Mouse (Mus musculus): ENCODE measurements around the gene Nprl2. TPM values are rescaled to one million over a fixed set of nuclear protein-coding genes. Genes with fewer than 3 reads are reported as not detected.
A peak's percentile ranks its signal among the peaks of the same experiment; 100 is the strongest.

Nprl2 gene
- polyA plus RNA-seq, 3 experiments from 2014 or later: 48.4 to 55.1 (median 54.4) TPM

DNA sequence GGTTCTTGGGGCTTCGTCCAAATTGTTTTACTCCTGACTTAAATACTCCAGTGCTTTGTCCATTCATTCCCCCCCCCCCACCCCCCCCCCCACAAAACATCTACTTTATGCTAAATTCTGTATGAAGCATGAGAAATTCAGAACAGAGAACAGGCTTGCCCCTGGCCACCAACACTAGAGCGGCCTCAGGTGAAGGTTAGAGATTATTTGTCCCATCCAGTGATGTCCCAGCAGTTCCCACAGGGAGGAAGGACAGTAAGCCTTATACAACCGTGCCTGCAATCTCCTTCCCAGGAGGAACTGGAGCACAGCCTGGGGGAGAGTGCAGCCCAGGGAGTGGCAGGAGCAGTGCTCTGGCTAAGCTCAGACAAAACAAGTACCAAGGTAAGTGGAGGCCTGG lies 36.6 kb downstream of the Nprl2 start, which contains the start of gene Naa80:
Gene Naa80 (plus strand): TSS at position 301 of the 400 bp plus-strand sequence.
- no peak for ATAC-seq

DNA sequence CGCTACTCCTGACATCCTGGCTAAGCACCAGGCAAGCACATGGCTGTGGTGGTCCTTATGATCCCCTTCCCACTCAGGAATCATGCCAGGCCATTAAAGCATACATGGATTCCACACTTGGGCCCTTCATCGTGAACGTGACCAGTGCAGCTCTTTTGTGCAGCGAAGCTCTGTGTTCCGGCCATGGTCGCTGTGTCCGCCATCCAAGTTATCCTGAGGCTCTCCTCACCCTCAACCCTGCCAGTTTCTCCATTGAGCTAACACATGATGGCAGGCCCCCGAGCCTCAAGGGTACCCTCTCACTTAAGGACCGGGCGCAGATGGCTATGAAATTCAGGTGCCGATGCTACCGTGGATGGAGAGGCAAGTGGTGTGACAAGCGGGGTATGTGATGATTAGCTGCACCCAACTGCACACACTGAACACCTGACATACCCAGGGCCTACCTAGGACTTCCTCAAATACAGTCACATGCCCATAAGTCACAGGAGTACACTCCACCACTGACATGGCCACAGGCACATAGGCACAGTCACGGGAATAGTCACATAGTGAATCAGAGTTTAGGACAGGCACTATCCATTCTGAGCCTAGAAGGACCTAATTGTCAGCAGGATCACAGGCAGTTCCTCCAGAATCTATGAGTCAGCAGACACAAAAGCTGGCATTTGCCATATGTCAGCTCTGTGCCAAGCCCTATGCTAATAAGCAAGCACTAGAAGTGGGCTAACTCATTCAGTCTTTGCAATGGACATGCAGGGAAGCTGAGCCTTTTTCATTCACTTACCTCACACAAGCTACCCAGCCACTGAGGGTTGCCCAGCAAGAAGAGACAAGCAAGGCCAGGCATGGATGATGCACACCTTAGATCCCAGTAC lies 37.2 kb downstream of the Nprl2 start:
- ATAC-seq: no peak

DNA sequence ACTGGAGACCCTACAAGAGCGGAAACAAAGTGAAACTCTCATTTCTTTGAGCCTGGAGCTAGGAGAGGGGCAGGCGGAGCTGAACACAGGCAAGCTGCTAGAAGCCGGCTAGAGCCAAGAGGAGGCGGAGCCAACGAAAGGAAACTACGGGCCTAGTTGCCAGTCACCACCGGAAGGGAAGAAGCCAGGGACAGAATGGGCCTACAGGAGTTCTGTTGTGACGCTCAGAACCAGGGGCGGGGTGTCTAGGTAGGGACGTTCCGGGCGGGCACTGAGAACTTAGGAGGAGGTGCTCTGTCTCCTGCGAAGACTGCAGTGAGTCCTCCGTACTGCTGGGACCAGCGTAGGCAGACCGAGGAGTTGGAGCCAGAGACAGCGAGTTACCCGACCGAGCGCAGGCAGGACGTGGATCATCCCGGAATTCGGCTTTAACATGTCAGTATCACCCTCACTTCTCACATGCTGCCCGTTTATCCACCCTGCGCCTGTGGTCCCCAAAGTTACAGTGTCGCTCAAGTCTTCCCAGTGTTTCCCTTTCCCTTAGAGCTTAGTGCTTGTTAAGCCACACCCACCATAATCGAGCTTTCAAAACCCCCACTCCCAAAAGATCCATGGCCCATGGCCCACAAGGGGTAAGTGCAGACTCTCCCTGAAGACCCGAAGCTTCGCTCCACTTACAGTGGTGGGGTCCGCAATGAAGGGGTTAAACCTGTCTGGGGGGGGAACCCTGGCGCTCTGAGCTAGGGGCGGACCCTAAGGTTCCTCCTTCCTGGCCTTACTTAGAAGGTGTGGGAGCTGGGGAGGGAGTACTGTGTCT lies 38.7 kb downstream of the Nprl2 start, which contains the start of gene Hyal3:
Gene Hyal3 (plus strand): TSS at position 318 of the 817 bp plus-strand sequence.
- ATAC-seq: peak; percentile 94

DNA sequence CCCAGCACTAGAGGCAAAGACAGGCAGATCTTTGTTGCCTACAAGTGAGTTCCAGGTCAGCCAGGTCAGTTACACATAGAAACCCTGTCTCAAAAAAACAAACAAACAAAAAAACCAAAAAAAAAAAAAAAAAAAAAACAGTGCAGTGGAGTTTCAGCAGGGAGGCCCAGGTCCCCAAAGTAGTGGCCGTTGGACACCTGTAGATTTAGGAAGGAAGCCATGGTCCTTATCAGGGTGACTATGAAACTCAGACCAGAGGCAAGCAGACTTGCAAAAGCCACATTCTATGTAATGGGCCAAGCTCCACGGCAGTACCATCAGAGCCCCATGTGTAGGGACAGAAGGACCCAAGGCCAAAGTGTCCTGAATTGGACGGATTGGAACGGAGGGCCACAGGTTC lies 39.6 kb downstream of the Nprl2 start:
- no peak for ATAC-seq

DNA sequence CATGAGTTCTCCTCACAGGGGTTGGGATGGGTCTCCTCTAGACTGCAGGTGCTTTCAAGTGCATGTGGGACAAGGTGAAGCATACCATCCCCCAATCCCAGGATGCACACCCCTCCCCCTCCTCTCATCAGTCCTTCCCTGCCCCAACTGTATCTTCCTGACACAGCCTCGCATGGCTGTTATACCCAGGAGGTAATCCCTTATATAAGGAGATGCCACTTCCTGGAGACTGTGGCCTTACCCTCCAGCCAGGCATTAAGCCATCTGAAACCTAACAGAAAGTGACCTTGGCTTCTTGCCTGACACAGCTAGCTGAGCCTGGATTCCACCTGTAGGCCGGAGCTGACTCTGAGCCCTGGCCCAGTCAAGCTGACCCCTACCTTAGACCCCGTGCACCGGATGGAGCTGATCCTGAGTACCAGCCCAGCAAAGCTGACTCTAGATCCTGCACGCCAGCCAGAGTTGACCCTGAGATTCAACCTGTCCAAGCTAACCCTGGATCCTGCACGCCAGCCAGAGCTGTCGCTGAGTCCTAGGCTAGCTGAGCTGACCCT lies 40.6 kb downstream of the Nprl2 start:
- ATAC-seq: no peak

DNA sequence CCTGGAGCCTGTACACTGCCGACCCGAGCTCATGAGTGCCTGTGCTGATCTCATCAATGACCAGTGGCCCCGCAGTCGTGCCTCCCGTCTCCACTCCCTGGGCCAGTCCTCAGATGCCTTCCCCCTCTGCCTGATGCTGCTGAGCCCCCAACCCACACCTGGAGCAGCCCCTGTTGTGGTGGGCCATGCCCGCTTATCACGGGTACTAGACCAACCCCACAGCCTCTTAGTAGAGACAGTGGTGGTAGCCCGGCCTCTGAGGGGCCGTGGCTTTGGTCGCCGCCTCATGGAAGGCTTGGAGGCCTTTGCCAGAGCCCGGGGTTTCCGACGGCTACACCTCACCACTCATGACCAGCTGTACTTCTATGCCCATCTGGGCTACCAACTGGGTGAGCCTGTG lies 41.1 kb downstream of the Nprl2 start:
- ATAC-seq: no peak

DNA sequence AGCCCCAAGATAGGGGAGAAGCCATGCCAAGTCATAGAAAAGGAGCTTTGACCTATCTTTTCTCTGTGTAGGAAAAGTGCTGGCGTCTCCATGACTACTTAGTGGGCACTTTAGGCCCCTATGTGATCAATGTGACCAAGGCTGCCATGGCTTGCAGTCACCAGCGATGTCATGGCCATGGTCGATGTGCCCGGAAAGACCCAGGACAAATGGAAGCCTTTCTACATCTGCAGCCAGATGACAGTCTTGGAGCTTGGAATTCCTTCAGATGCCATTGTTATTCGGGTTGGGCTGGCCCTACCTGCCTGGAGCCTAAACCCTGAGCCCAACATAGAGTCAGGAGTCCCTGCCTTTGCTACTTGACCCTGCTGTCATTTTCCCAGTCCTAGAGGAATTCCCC lies 44.5 kb downstream of the Nprl2 start:
- no peak for ATAC-seq

DNA sequence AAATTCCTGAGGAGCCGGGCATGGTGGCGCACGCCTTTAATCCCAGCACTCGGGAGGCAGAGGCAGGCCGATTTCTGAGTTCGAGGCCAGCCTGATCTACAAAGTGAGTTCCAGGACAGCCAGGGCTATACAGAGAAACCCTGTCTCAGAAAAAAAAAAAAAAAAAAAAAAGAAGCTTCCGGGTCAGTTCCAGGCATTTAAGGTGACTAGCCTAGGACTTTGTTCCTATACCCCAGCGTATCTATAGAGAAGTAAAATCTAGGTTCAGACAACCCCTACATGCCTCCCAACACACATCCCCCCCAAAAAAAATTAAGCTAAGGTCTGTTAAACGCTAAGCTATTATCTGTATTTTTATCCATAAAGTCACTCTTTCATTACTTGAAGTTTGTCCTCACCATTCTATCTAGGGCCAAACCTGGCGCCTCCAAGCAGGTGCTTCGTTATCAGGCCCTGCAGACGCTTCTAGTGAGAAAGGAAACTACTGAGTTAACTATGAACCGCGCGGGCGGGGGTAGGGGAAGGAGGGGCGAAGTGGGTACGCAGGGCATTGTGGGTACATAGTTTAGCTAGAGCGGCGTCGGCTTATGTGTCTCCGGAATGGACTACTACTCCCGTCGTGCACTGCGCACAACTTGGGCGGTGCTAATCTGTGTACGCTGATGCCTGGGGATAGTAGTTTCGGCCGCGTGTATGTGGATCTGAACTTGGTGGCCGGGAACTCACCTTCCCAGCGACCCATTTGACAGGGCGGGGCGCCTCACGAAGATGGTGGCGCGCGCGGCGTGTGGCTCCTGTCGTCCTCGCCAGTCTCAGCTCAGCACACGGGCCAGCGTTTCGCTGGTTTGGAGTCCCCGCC lies 45.2 kb downstream of the Nprl2 start, which contains the start of gene Ifrd2:
Gene Ifrd2 (plus strand): TSS at position 669 of the 859 bp plus-strand sequence.
- ATAC-seq: peak; percentile 98

DNA sequence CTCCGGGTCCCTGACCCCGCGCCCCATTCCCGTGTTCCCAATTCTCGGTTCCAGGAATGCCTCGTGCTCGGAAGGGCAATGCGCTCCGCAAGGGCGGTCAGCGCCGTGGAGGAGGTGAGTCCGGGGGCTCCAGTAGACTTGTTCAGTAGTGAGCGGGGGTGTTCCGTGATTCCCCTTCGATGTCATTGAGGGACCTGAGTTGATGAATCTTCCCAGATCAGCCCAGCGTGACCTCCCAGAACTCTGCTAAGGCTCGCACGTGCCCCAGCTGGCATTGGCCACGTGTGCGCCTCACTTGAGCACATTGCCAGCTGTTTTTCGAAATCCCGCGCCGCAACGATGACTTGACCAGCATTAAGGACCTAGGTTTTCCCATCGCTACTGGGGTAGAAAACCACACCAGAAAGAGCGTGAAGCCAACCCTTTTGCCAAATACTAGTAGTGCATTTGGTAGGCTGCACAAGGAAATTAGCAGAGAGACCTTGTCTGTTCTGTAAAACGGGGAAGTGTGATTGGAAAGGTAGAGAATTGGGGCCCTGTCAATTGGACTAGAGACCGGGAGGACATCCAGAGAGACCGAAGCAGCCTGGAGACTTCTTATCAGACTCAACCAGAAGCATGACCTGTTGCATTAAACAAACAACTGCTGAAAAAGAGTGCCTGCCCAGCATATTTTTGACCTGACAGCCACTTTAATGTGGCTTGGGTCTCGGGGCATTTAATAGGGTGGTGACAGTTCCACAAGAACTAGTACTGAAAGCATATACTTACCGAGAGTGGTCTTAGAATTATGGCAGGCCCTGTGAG lies 46.0 kb downstream of the Nprl2 start:
- peak; percentile 4 for ATAC-seq

DNA sequence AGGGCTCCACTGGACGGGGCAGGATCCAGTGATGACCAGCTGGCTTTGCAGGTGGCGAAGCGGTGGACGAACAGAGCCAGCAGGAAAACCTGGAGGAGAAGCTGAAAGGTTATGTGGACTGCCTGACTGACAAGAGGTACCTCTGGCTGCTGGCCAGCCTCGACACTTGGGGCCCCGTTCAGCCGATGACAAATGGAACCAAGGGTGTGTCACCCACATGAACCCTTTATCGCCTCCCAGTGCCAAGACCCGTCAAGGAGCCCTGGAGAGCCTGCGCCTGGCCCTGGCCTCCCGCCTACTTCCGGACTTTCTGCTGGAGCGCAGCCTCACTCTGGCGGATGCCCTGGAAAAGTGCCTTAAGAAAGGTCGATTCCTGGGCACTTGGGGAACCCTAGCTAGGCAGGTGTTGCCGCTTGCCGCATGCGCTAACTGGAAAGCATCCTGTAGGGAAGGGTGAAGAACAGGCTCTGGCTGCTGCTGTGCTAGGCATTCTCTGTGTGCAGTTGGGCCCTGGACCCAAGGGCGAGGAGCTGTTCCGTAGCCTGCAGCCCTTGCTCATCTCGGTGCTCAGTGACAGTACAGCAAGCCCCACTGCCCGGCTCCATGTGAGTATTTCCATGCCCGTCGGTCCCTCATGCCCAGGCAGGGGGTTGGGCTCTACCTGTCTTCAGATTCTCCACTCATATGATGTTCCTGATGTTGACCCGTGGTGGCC lies 48.2 kb downstream of the Nprl2 start:
- no peak for ATAC-seq

DNA sequence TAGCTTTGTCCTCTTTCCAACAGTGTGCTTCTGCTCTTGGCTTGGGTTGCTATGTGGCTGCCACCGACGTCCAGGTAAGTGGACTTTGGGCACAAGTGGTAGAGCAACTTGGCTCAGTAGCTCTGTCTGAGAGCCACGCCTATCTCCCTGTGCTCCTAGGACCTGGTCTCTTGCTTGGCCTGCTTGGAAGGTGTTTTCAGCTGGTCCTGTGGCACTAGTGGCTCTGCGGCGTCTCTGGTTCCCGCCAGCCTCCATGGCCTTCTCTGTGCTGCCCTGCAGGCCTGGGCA lies 48.7 kb downstream of the Nprl2 start:
- ATAC-seq: no peak

DNA sequence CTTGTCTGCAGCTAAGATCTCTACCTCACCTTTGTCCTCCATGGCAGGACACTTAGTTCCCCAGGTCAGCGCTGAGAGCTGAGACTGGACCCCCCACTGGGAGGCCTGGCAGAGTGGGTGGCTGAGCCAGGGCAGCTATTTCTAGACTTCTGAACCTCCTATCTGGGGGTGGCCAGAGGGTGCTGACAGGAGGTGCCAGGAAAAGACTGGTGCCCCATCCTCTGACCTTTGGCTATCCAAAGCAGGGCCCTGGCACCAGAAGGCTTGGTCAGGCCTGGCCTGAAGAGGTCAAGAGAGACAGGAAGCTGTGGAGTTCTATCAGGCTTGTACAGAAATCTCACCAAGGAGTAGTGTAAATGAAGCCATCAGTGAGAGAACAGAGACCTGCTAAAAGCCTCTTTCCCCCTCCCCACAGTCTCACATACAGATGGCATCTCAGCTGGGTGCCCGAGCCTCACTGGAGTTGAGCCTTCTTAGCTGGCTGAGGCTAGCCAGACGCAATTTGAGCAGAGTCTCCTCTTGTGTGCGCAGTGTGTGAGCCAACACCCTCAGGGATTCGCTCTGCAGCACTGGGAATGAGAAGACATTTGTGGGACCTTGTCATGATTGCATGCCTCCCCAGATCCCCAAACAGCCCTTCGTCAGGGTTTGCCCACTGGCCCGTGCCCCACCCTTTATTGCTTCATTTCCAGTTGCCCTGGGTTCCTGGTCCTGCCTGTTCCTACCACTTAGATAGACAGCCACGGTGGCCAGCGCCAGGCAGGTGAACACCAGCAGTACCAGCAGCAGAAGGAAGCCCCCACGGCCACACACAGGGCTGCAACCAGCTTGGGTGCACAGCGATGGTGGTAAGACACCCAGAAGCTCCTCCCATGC lies 51.3 kb downstream of the Nprl2 start:
- ATAC-seq: no peak

DNA sequence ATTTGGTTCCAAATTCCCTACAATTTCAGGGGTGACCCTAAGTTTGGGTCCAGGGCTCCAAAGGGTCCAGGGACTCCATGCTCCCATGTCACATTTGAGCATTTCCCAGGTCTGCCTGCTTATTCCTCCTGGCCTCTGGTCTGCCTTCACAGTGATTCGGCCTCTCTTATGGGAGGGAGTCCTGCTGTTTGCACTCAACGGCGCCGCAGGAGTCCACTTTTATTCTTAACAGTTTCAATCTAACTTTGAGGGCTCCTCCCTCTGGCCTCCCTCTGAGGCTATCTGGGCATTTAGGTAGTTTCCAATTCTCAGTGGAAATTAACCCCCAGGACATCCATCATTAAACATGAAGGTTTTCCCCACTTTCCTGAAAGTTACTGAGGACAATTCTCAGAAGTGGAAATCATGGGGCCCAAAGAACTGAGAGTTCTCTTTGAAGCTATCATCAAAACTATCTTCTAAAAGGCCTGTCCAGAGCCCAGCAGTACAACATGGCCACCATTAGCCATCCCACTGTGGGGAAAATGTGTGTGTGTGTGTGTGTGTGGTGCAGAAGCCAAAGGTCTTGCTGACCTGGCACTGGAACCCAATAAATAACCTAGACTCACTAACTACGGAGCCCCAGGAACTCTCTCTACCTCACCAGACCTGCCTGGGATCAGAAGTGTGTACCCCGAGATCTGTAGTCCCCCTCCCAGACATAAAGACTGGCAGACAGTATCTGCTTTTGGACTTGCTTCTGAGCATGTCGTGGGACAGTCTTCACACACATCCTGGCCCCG lies 52.4 kb downstream of the Nprl2 start:
- no peak for ATAC-seq

Other genes with a start within 250 kb of the Nprl2 start
- gene Cish, start 246.2 kb upstream of the Nprl2 start, polyA plus RNA-seq (2017; shearing (Covaris generic)): 100 to 1,000 TPM in 2 of 3 experiments, 10 to 100 TPM in 1; 85.4 to 124 (median 100) TPM
- gene Hemk1, start 203.9 kb upstream of the Nprl2 start, polyA plus RNA-seq (2017; shearing (Covaris generic)): 10 to 100 TPM; 22.0 to 35.2 (median 29.8) TPM
- gene 6430571L13Rik, start 201.6 kb upstream of the Nprl2 start, polyA plus RNA-seq (2017; shearing (Covaris generic)): 1 to 10 TPM in 2 of 3 experiments, under 1 TPM in 1; 0.99 to 3.2 (median 1.3) TPM
- gene Cacna2d2, start 142.6 kb upstream of the Nprl2 start, polyA plus RNA-seq (2017; shearing (Covaris generic)): under 1 TPM in 2 of 3 experiments, not detected in 1; 0.19 to 0.44 TPM
- gene Tmem115, start 8.3 kb upstream of the Nprl2 start, polyA plus RNA-seq (2017; shearing (Covaris generic)): 10 to 100 TPM; 17.5 to 28.0 (median 19.6) TPM
- gene Cyb561d2, start within 50 bp of the Nprl2 start, polyA plus RNA-seq (2017; shearing (Covaris generic)): 10 to 100 TPM; 66.5 to 78.0 (median 67.2) TPM
- gene Zmynd10, start 5.1 kb downstream of the Nprl2 start, polyA plus RNA-seq (2017; shearing (Covaris generic)): 1 to 10 TPM; 1.8 to 2.9 (median 2.1) TPM
- 10 to 100 TPM; 77.8 to 84.6 (median 82.3) TPM for gene Rassf1, start 9.3 kb downstream of the Nprl2 start, polyA plus RNA-seq (2017; shearing (Covaris generic))
- gene Tusc2, start 21.0 kb downstream of the Nprl2 start, polyA plus RNA-seq (2017; shearing (Covaris generic)): 1 to 10 TPM; 5.3 to 8.5 (median 7.7) TPM
- gene Hyal2, start 25.7 kb downstream of the Nprl2 start, polyA plus RNA-seq (2017; shearing (Covaris generic)): 10 to 100 TPM in 2 of 3 experiments, 1 to 10 TPM in 1; 8.2 to 13.9 (median 10.3) TPM
- 1 to 10 TPM; 2.9 to 7.0 (median 5.8) TPM for gene Hyal1, start 34.7 kb downstream of the Nprl2 start, polyA plus RNA-seq (2017; shearing (Covaris generic))
- 10 to 100 TPM; 13.8 to 23.8 (median 19.2) TPM for gene Naa80, start 36.7 kb downstream of the Nprl2 start, polyA plus RNA-seq (2017; shearing (Covaris generic))
- 1 to 10 TPM in 1 of 3 experiments, under 1 TPM in 2; 0.59 to 1.7 (median 0.94) TPM for gene Hyal3, start 38.6 kb downstream of the Nprl2 start, polyA plus RNA-seq (2017; shearing (Covaris generic))
- 10 to 100 TPM; 13.7 to 32.0 (median 31.7) TPM for gene Ifrd2, start 45.4 kb downstream of the Nprl2 start, polyA plus RNA-seq (2017; shearing (Covaris generic))
- gene Sema3b, start 67.0 kb downstream of the Nprl2 start, polyA plus RNA-seq (2017; shearing (Covaris generic)): not detected
- gene Gnai2, start 93.1 kb downstream of the Nprl2 start, polyA plus RNA-seq (2017; shearing (Covaris generic)): 100 to 1,000 TPM; 136 to 264 (median 154) TPM
- not detected for gene Slc38a3, start 127.3 kb downstream of the Nprl2 start, polyA plus RNA-seq (2017; shearing (Covaris generic))
- gene Gnat1, start 137.5 kb downstream of the Nprl2 start, polyA plus RNA-seq (2017; shearing (Covaris generic)): 1 to 10 TPM in 1 of 3 experiments, under 1 TPM in 1, not detected in 1; 0.58 to 1.1 TPM
- gene Sema3f, start 168.2 kb downstream of the Nprl2 start, polyA plus RNA-seq (2017; shearing (Covaris generic)): not detected
- gene Rbm5, start 228.8 kb downstream of the Nprl2 start, polyA plus RNA-seq (2017; shearing (Covaris generic)): 100 to 1,000 TPM; 305 to 399 (median 332) TPM